Mouse (Mus musculus) megakaryocyte, embryonic 14.5 days (primary cell): ENCODE data around the gene Fkbp15. TPM values are rescaled to one million over a fixed set of nuclear protein-coding genes. Genes with fewer than 3 reads are reported as not detected.
A peak's percentile ranks its signal among the peaks of the same experiment; 100 is the strongest.

Experiments
- H3K27me3 ChIP-seq: replicated peaks from 2 replicates; pipeline ENCODE3; 2012; ENCODE audit warnings: inconsistent platforms
- H3K36me3 ChIP-seq: replicated peaks from 2 replicates; pipeline ENCODE3; 2012; ENCODE audit warnings: low read length, inconsistent platforms, mixed read lengths
- H3K4me1 ChIP-seq: 2 replicates; pipeline ENCODE4 v1.6.1; 2012; ENCODE audit warnings: inconsistent platforms
- H3K4me3 ChIP-seq: replicated peaks from 2 replicates; pipeline ENCODE3; 2012; ENCODE audit warnings: moderate library complexity, mild to moderate bottlenecking, inconsistent platforms
- H3K9me3 ChIP-seq: 2 replicates; pipeline ENCODE4 v1.6.1; 2012; ENCODE audit warnings: inconsistent platforms
- FLI1 ChIP-seq: IDR thresholded peaks from 2 replicates; pipeline ENCODE4 v1.6.1; 2012; ENCODE audit warnings: low read length, inconsistent platforms, mixed read lengths
- GATA1 ChIP-seq: IDR thresholded peaks from 3 replicates; pipeline ENCODE4 v1.6.1; 2012; ENCODE audit warnings: mixed read lengths, low read length, inconsistent platforms, borderline replicate concordance
- polyA plus RNA-seq: library from polyadenylated mRNA; stranded (reverse); fragments of >175 nt; gene quantifications from 2 replicates; pipeline ENCODE4 v1.2.3, GENCODE M21; 2012; ENCODE audit warnings: low replicate concordance; ENCODE audit not compliant: insufficient read depth

Fkbp15 gene
- polyA plus RNA-seq, 1 experiment = 13.1 TPM

DNA sequence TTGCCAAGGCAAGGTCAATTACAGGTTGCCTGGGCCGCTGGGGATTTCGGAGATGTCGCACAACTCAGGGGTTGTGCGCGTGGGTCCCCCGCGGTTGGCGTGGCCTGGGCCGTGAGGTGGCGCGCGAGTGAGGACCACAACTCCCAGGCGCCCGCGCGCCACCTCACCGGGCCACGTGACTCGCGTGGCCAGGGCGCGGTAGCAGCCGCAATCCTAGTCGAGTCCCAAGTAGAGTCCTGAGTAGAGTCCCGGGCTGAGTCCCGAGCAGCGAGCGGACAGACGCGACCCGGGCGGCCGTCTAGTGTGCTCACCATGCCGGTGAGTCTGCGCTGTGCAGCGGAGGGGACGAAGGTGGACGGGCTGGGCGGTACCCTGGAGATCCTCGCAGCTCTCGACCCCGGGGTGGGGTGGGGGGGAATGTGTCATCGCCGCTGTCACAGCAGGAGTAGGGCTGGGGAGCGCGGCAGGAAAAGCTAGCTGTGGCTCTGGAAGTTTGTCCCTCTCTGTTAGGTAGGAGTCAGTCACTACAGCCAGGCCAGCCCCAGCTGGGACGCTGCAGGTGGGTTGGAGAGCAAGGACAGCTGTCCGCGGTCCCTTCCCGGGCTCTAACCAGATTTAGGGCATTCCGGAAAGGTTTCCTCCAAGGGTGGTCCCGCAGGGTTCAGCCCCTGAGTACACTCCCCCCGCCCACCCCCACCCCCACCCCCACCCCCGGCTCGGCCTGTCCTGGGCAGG is 73.9 kb downstream of the Fkbp15 start:
- Histone ChIP-seq H3K4me1 (peaks cover 56% of the 10 kb centered on the region), H3K36me3 (peaks cover 2% of the 10 kb centered on the region), H3K27me3 (peaks cover 13% of the 10 kb centered on the region), H3K9me3 (no peaks in the 10 kb centered on the region), H3K4me3 (peak overlapping the region; percentile 95)
- no peak for TF ChIP-seq FLI1
- no peak for TF ChIP-seq GATA1

DNA sequence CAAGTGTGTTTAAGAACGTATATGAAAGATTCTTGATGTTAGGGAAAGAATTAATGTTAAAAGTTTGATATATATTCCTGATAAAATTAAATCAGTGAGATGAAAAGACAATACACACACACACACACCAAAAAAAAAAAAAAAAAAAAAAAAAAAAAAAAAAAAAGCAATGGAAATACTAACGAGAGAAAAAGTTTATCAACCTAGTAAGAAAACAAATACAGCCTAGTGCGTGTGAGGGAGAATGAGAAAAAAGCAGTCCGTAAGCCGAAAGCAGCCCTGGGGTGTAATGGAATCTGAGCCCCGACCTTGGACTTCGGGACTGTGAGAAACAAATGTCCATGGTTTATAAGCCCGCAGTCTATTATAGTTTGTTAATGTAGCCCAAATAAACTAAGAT is 74.8 kb downstream of the Fkbp15 start:
- Histone ChIP-seq H3K4me1 (peaks cover 48% of the 10 kb centered on the region), H3K36me3 (peaks cover 2% of the 10 kb centered on the region)

DNA sequence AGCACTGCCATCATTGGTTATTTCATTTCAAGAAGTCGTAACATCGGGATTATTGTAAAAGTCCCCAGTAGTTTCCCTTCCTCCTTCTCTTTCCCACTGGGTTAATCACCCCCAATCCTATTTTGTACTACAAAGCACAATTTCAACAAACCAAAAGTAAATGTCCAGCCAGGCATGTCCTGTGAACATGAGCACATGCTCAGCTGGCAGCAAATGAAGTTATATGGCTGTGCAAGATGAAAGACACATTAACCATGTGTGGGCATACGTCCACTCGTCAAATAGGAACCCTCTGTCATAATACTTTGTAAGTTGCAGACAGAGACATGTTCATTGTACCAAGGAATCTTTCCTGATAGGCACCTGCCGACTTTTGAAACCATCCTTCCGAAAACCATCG is 77.4 kb downstream of the Fkbp15 start:
- no peaks in the 10 kb centered on the region for H3K9me3 ChIP-seq
- H3K4me3 ChIP-seq = no peak overlapping the region
- TF ChIP-seq FLI1 = no peak
- TF ChIP-seq GATA1 = no peak
- peaks cover 23% of the 10 kb centered on the region for H3K27me3 ChIP-seq
- H3K36me3 ChIP-seq = no peaks in the 10 kb centered on the region
- H3K4me1 ChIP-seq = peaks cover 39% of the 10 kb centered on the region

More for the DNA sequence above, 74.8 kb downstream of the Fkbp15 start:
- TF ChIP-seq GATA1 (no peak), FLI1 (no peak)
- Histone ChIP-seq H3K27me3 (peaks cover 22% of the 10 kb centered on the region), H3K9me3 (no peaks in the 10 kb centered on the region), H3K4me3 (no peak overlapping the region)

DNA sequence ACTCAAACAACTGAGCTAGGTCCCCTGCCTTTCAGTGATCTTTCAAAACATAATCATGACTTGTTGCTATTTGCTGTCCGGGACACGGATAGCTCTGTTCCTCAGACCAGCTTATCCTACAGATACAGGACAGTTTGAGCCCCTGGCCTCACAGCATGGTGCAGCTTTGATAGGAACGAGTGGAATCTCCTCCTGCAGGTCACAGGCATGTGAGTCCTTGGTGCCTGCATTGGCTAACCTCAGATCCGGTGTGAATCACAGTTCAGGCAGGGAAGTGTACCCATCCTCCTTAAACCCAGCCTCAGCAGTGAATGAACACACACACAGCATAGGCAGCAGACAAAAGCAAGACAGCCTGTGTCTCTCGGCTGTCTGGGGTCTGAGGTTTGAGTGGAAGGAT is 79.0 kb downstream of the Fkbp15 start:
- no peak for TF ChIP-seq FLI1
- no peak for TF ChIP-seq GATA1
- Histone ChIP-seq H3K4me1 (peaks cover 22% of the 10 kb centered on the region), H3K4me3 (no peak overlapping the region), H3K27me3 (peaks cover 20% of the 10 kb centered on the region), H3K9me3 (no peaks in the 10 kb centered on the region), H3K36me3 (no peaks in the 10 kb centered on the region)

DNA sequence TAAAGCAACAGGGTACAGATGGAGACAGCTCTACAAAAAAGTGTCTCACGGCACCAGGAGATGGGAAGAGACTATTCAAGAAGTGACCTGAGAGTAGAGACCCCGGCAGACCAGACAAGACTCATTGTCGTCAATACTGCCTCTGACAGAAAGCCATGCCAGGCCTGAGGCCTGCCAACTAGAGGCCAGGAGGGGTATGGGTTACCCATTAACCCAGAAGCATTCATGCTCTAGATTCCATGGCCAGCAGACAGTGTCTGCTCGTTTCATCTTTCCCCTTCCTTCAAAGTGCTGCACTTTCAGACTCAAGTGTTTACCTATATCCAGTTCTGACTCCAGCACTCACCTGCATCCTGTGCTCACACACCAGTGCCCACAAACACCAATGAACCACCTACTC is 82.3 kb downstream of the Fkbp15 start:
- peaks cover 12% of the 10 kb centered on the region; the same call in 1 of the 2 replicates for H3K4me1 ChIP-seq
- H3K4me3 ChIP-seq = no peak overlapping the region
- TF ChIP-seq GATA1 = no peak
- TF ChIP-seq FLI1 = no peak
- H3K27me3 ChIP-seq = peaks cover 18% of the 10 kb centered on the region
- no peaks in the 10 kb centered on the region for H3K9me3 ChIP-seq
- H3K36me3 ChIP-seq = no peaks in the 10 kb centered on the region

DNA sequence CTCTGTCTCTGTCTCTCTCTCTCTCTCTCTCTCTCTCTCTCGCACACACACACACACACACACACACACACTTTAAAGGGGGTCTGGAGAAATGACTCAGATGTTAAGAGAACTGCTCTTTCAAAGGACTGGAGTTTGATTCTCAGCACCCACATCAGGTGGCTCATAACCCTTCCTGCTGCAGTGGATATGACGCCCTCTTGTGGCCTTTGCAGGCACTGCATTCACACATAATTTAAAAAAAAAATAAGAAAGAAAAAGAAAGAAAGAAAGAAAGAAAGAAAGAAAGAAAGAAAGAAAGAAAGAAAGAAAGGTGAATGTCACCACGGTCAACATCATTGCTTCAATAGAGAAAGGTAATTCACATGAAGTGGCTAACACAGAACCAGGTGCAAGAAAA is 83.1 kb downstream of the Fkbp15 start:
- Histone ChIP-seq H3K9me3 (no peaks in the 10 kb centered on the region), H3K27me3 (peaks cover 15% of the 10 kb centered on the region), H3K4me1 (peaks cover 6% of the 10 kb centered on the region; the same call in 1 of the 2 replicates), H3K36me3 (no peaks in the 10 kb centered on the region), H3K4me3 (no peak overlapping the region)
- TF ChIP-seq GATA1 (no peak), FLI1 (no peak)

DNA sequence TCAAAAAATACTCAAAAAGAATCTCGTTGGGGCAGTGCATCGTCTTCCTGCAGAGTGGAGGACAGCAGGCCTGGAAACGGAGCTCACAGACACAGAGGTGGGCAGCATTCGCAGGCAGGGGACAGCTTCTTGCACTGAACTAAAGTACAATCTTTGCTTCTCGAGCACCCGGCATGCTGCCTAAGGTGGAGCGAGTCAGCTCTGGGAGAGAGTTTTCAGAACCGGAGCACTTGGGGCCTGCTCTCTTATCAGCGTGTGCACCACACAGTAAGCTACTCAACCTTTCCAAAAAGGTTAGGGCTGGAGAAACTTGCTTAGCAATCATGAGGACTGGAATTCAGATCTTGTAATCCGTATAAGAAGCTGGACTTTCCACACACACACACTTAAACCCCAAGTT is 83.7 kb downstream of the Fkbp15 start:
- Histone ChIP-seq H3K4me3 (no peak overlapping the region), H3K27me3 (peaks cover 13% of the 10 kb centered on the region)
- TF ChIP-seq FLI1 = no peak
- TF ChIP-seq GATA1 = no peak

DNA sequence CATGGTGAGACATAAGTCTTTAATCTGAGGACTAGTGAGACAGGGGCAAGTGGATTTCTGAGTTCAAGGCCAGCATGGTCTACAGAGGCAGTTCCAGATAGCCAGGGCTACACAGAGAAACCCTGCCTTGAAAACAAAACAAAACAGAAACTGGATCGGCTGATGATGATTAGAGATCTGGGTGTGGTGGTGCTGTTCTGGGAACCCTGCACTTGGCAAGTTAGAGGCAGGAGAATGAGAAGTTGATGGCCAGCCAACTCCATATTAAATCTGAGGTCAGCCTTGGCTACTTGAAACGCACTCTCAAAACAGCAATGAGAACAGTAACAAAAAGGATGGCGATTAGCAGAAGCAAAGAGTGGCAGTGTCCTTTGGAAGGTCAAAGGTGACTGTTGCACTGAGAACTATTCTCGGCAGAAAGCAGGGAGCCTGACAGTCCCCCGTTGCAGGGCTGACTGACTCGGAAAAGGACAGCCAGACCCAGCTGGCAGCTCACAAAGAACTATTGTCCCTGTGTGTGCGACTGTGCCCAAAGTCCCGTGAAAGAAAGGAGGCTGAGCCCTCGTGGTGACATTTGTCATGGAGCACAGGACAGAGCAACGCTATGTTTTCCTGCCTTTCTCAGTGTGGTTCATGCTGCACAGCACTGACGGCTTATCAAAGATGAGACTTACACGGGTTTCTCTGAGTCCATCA is 85.4 kb downstream of the Fkbp15 start:
- H3K27me3 ChIP-seq = peaks cover 3% of the 10 kb centered on the region

More for the DNA sequence above, 83.7 kb downstream of the Fkbp15 start:
- no peaks in the 10 kb centered on the region for H3K9me3 ChIP-seq
- no peaks in the 10 kb centered on the region for H3K36me3 ChIP-seq
- peaks cover 6% of the 10 kb centered on the region; the same call in 1 of the 2 replicates for H3K4me1 ChIP-seq

DNA sequence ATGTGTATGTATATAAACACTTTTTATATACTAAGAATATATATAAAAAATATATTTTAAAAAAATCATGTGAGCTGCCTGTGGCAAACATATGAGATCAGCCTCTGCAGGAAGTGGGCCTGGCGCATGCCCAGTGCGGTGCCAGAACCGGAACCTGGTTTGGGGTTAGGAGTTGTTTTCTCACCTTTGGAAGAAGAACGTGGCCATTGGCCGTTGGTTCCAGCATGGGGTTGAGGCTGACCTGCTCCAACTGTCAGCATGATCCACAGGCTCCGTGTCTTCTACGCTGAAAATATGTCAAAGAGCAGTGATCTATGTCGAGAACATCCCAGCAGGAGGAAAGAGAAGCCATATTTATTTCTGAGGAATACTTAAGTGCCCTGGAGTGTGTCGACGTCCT is 86.4 kb downstream of the Fkbp15 start:
- TF ChIP-seq GATA1 (no peak), FLI1 (no peak)
- Histone ChIP-seq H3K4me1 (peaks cover 6% of the 10 kb centered on the region; the same call in 1 of the 2 replicates), H3K9me3 (no peaks in the 10 kb centered on the region), H3K36me3 (no peaks in the 10 kb centered on the region), H3K27me3 (peaks cover 3% of the 10 kb centered on the region), H3K4me3 (no peak overlapping the region)

More for the DNA sequence above, 85.4 kb downstream of the Fkbp15 start:
- TF ChIP-seq FLI1 (no peak), GATA1 (no peak)
- Histone ChIP-seq H3K4me3 (no peak overlapping the region), H3K9me3 (no peaks in the 10 kb centered on the region), H3K36me3 (no peaks in the 10 kb centered on the region), H3K4me1 (peaks cover 6% of the 10 kb centered on the region; the same call in 1 of the 2 replicates)

DNA sequence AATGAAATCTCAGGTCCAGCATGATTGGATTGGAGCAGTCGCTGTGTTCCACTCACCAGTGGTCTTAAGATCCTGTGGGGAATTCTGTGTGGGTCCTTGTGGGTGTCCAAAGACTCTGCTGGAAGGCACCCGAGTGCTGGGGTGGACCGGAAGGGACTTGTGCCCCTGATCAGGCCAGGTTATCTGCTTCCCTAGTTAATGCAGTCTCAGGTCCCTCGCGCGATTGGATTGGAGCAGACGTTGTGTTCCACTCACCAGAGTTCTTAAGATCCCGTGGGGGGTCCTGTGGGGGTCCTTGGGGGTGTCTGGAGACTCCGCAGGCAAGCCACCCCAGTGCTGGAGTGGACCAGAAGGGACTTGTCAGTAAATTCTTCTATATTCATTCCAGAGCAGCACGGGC is 87.7 kb downstream of the Fkbp15 start:
- Histone ChIP-seq H3K4me3 (no peak overlapping the region), H3K27me3 (peaks cover 3% of the 10 kb centered on the region), H3K36me3 (no peaks in the 10 kb centered on the region), H3K9me3 (no peaks in the 10 kb centered on the region), H3K4me1 (peaks cover 6% of the 10 kb centered on the region; the same call in 1 of the 2 replicates)
- no peak for TF ChIP-seq FLI1
- TF ChIP-seq GATA1 = no peak
